Mouse (Mus musculus) cerebellum, adult 2 months (tissue): ENCODE measurements around the gene Ecel1.

Experiments used
- CTCF ChIP-seq: fragments of 200-500 bp; IDR thresholded peaks from 2 replicates; pipeline ENCODE4 v1.5.1; 2011; ENCODE audit warnings: low read depth, mild to moderate bottlenecking, control low read depth, low read length, moderate library complexity, borderline replicate concordance; ENCODE audit not compliant: insufficient read depth
- POLR2A ChIP-seq: fragments of 200-500 bp; IDR thresholded peaks from 2 replicates; pipeline ENCODE4 v1.6.1; 2011; ENCODE audit warnings: low read length, control low read depth, borderline replicate concordance; ENCODE audit not compliant: insufficient read depth

DNA sequence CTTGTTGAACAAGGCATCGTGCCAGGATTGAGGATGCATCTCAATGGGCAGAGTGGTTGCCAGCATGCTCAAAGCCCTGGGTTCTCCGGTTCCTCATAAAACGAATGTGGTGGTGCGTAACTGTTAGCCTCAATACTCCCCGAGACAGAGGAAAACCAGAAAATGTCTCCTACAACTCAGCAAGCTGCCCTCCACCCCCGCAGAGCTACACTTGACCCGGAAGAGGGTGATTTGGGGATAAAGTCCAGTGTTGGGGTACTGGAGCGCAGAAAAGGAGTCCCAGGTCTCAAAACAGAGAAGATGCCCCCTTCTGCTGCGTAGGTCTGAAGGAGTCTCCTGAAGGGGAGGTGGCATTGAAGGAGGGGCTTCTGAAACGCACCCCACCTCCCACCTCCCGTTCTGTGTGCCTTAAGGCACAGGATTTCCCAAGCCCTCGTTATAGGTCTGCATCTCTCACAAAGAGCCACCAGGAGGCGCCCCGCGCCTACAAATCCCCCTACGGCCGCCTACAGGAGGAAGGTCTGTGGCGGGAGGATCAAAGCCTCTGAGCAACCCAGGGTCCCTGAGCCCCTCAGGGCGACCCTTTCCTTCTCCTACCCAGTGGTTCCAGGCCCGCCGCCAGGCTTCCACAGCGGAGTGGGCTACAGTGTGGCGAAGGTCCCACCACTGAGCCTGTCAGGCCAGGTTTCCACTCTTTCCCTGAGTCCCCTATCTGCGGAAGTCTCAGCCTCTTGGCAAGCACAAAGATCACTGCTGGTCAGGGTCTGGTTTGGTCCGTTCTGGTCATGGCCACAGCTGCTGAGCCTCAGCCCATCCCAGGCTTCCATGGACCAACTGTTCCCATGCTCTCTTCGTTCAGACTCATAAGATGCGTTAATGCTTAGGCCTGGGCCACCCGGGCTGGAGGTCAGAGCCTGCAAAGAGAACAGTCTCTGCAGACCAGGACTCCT is 18.0 kb upstream of the Ecel1 start:
- TF ChIP-seq CTCF (peak; percentile 62), POLR2A (no peak)
